Mouse (Mus musculus) MEL (cell line): Measurements from ENCODE around the gene Mbd3.

ENCODE experiments used
- CTCF ChIP-seq, 3 experiments: IDR thresholded peaks in 2 of 3; conservative IDR thresholded peaks in 1 of 3; 2 replicates each; pipeline ENCODE4 v1.5.1; 2011 to 2012; ENCODE audit warnings: low read length in 3 of 3, low read depth in 2 of 3, mild to moderate bottlenecking in 2 of 3, improper control_type of control experiment in 1 of 3, inconsistent platforms in 1 of 3, mixed read lengths in 1 of 3, moderate library complexity in 1 of 3; ENCODE audit not compliant: control insufficient read depth in 1 of 3, insufficient read depth in 1 of 3, poor library complexity in 1 of 3, severe bottlenecking in 1 of 3
- GABPA ChIP-seq: IDR thresholded peaks from 2 replicates; pipeline ENCODE4 v1.6.1; 2012; ENCODE audit warnings: low read depth, mild to moderate bottlenecking, inconsistent platforms, low read length, improper control_type of control experiment, moderate library complexity
- JUND ChIP-seq: IDR thresholded peaks from 2 replicates; pipeline ENCODE4 v1.6.1; 2011; ENCODE audit warnings: low read depth, mild to moderate bottlenecking, improper control_type of control experiment, low read length
- MAZ ChIP-seq: IDR thresholded peaks from 2 replicates; pipeline ENCODE4 v1.6.1; 2012; ENCODE audit warnings: low read depth, mild to moderate bottlenecking, inconsistent platforms, low read length, improper control_type of control experiment
- POLR2AphosphoS2 ChIP-seq: IDR thresholded peaks from 2 replicates; pipeline ENCODE4 v1.6.1; 2011; ENCODE audit warnings: low read length, improper control_type of control experiment

GRCm38 (mm10) chr10:80432936-80433512, 33.7 kb upstream of the Mbd3 start:
- TF ChIP-seq MAZ (no peak), CTCF (IDR thresholded peaks at IDR 0.05 in 2 of 3, conservative IDR thresholded peaks at IDR 0.05 in 1 of 3; ENCODE audit: control insufficient read depth in 1 of 3, insufficient read depth in 1 of 3, low read depth in 2 of 3, low read length in 3 of 3, poor library complexity in 1 of 3, severe bottlenecking in 1 of 3) (no peak), GABPA (no peak), POLR2AphosphoS2 (no peak), JUND (no peak)
